Comparison of ENCODE assay signal across 12 mouse cellular contexts in the genomic region with DNA sequence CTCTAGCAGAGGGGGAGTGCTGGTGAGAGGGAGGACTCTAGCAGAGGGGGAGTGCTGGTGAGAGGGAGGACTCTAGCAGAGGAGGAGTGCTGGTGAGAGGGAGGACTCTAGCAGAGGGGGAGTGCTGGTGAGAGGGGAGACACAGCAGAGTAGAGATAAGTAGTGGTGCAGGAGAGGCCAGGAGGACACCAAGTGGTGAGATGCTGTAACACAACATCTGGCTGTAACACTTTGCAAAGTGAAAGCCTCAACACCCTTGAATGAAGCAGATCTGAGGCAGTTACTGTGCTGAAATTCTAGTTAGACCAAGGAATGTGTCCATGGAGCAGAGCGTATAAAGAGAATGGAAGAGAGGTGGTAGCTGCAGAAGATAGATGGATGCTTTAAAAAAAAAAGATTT. TPM values are rescaled to one million over a fixed set of nuclear protein-coding genes. Genes with fewer than 3 reads are reported as not detected.
DNase-seq lines count a peak whose midpoint lies in the region; ATAC-seq and TF ChIP-seq lines count a peak whose summit lies in the region.
"Not testable (repeated sequence)": the region's sequence is repeated elsewhere in the genome, so short reads cannot be mapped to it uniquely, and the experiment has no call there.
"Had no signal": no experiment of that assay in that cellular context is flagged by ENCODE, and none has a peak within 500 bp of the region (broad histone marks: within the 10 kb centered on the region; RNA-seq: fewer than 3 reads in every experiment).

No protein-coding gene starts in this region.

- H3K27me3 ChIP-seq in forebrain, postnatal 0 days (ENCODE audit: insufficient read depth, low read length); intestine, postnatal 0 days (replicated peaks; ENCODE audit: control insufficient read depth, insufficient read depth, low read length); liver, postnatal 0 days (ENCODE audit: insufficient read depth, low read length); megakaryocyte, embryonic 14.5 days (replicated peaks); stomach, postnatal 0 days (ENCODE audit: control insufficient read depth, insufficient read depth, low read length): not testable (repeated sequence)

- not testable (repeated sequence) for H3K4me3 ChIP-seq in forebrain, postnatal 0 days (ENCODE audit: low read depth, low read length); intestine, postnatal 0 days (ENCODE audit: low read depth, low read length); liver, postnatal 0 days (ENCODE audit: low read depth, low read length); stomach, postnatal 0 days (ENCODE audit: low read depth, low read length)
- H3K4me3 ChIP-seq in megakaryocyte, embryonic 14.5 days (replicated peaks) = peak overlapping the region; percentile 21

- not testable (repeated sequence) for H3K4me1 ChIP-seq in forebrain, postnatal 0 days (ENCODE audit: insufficient read depth); intestine, postnatal 0 days (replicated peaks; ENCODE audit: control insufficient read depth, insufficient read depth, low read length); liver, postnatal 0 days (ENCODE audit: insufficient read depth); stomach, postnatal 0 days (replicated peaks; ENCODE audit: control insufficient read depth, insufficient read depth)
- H3K4me1 ChIP-seq in megakaryocyte, embryonic 14.5 days = peaks cover 27% of the 10 kb centered on the region

- WGBS in forebrain, postnatal 0 days = 97% methylated on average over 1 of the region's 1 CpGs
- WGBS in intestine, postnatal 0 days = 92% methylated on average over 1 of the region's 1 CpGs
- 77% methylated on average over 1 of the region's 1 CpGs for WGBS in liver, postnatal 0 days (ENCODE audit: insufficient replicate concordance)
- WGBS in stomach, postnatal 0 days = 89% methylated on average over 1 of the region's 1 CpGs

- not testable (repeated sequence) for H3K27ac ChIP-seq in forebrain, postnatal 0 days (ENCODE audit: low read depth, low read length); intestine, postnatal 0 days (ENCODE audit: low read depth, low read length); liver, postnatal 0 days (ENCODE audit: low read depth); stomach, postnatal 0 days (replicated peaks)

- not testable (repeated sequence) for H3K9me3 ChIP-seq in forebrain, postnatal 0 days (ENCODE audit: low read length); intestine, postnatal 0 days (ENCODE audit: control insufficient read depth); liver, postnatal 0 days (ENCODE audit: low read length); megakaryocyte, embryonic 14.5 days; stomach, postnatal 0 days (ENCODE audit: control insufficient read depth, low read length)

- H3K4me2 ChIP-seq in forebrain, postnatal 0 days (ENCODE audit: low read depth); intestine, postnatal 0 days (replicated peaks; ENCODE audit: low read depth); liver, postnatal 0 days (ENCODE audit: low read depth, low read length); stomach, postnatal 0 days (replicated peaks; ENCODE audit: low read depth): not testable (repeated sequence)

- ATAC-seq in forebrain, postnatal 0 days; intestine, postnatal 0 days; liver, postnatal 0 days; stomach, postnatal 0 days (ENCODE audit: low FRiP score, low TSS enrichment): not testable (repeated sequence)

- peak; percentile 23 for TF ChIP-seq CTCF in forebrain, postnatal 0 days (IDR thresholded peaks at IDR 0.05; ENCODE audit: low read depth)
- TF ChIP-seq CTCF in intestine, postnatal 0 days (IDR thresholded peaks at IDR 0.05; ENCODE audit: low read depth) = peak; percentile 37
- TF ChIP-seq CTCF in liver, postnatal 0 days (IDR thresholded peaks at IDR 0.05; ENCODE audit: low read depth) = 0 out of 2 replicates have a peak, but pooled peaks have one; percentile 11
- TF ChIP-seq CTCF in stomach, postnatal 0 days (IDR thresholded peaks at IDR 0.05; ENCODE audit: low read depth) = peak; percentile 46

- TF ChIP-seq EP300 in liver, postnatal 0 days (IDR thresholded peaks at IDR 0.05; ENCODE audit: low read depth); stomach, postnatal 0 days (optimal IDR thresholded peaks at IDR 0.05): not testable (repeated sequence)

- not testable (repeated sequence) for H3K36me3 ChIP-seq in forebrain, postnatal 0 days (ENCODE audit: insufficient read depth); intestine, postnatal 0 days (ENCODE audit: control insufficient read depth, insufficient read depth); liver, postnatal 0 days (replicated peaks; ENCODE audit: insufficient read depth, low read length); megakaryocyte, embryonic 14.5 days (replicated peaks; ENCODE audit: low read length); stomach, postnatal 0 days (ENCODE audit: control insufficient read depth, insufficient read depth, low read length)

- H3K9ac ChIP-seq in forebrain, postnatal 0 days; intestine, postnatal 0 days (ENCODE audit: low read depth, low read length); liver, postnatal 0 days (replicated peaks); stomach, postnatal 0 days (ENCODE audit: low read length): not testable (repeated sequence)

- DNase-seq in A20 (ENCODE audit: low read depth, low spot score) = peak; percentile 21
- DNase-seq in forebrain, postnatal 0 days; liver, postnatal 0 days; stomach, postnatal 0 days (ENCODE audit: low spot score): not testable (repeated sequence)

RNA-seq across cellular contexts. Expression of a gene that starts 39.7 kb away (rescaled TPM):
- total RNA-seq in forebrain, postnatal 0 days (2014; rRNA removed) = 0.23 and 0.29 TPM in 2 replicates
- 0.11 and 0.18 TPM in 2 replicates for polyA plus RNA-seq in forebrain, postnatal 0 days (2015; fragmentation: Nextera tagmentation; extraction: Ambion mirVana)
- polyA plus RNA-seq in intestine, postnatal 0 days (2015; fragmentation: Nextera tagmentation; extraction: Ambion mirVana) = 0.17 and 0.18 TPM in 2 replicates
- 0.06 and 0.09 TPM in 2 replicates for polyA plus RNA-seq in liver, postnatal 0 days (2015; fragmentation: Nextera tagmentation; extraction: Ambion mirVana)
- not detected in 2 replicates for polyA plus RNA-seq in megakaryocyte, embryonic 14.5 days (2012; ENCODE audit: insufficient read depth, low replicate concordance)
- 0.45 and 0.53 TPM in 2 replicates for polyA plus RNA-seq in stomach, postnatal 0 days (2015; fragmentation: Nextera tagmentation; extraction: Ambion mirVana)
- total RNA-seq: gastrocnemius, adult 8-10 months; gastrocnemius, postnatal 25 days; heart, adult 18-20 months; heart, postnatal 14 days; heart, postnatal 4 days had no signal
- polyA plus RNA-seq: forebrain, embryonic 11.5 days had no signal

RNA-seq across cellular contexts. Expression of a gene that starts 51.4 kb away (rescaled TPM):
- total RNA-seq in forebrain, postnatal 0 days (2014; rRNA removed) = 1.5 and 2.3 TPM in 2 replicates
- polyA plus RNA-seq in forebrain, postnatal 0 days (2015; fragmentation: Nextera tagmentation; extraction: Ambion mirVana) = 0.54 and 0.59 TPM in 2 replicates
- 2.3 and 2.6 TPM in 2 replicates for polyA plus RNA-seq in intestine, postnatal 0 days (2015; fragmentation: Nextera tagmentation; extraction: Ambion mirVana)
- 0.32 and 0.49 TPM in 2 replicates for polyA plus RNA-seq in liver, postnatal 0 days (2015; fragmentation: Nextera tagmentation; extraction: Ambion mirVana)
- polyA plus RNA-seq in megakaryocyte, embryonic 14.5 days (2012; ENCODE audit: insufficient read depth, low replicate concordance) = 0.02 TPM in 1 of 2 replicates, not detected in the other
- 14.0 and 14.5 TPM in 2 replicates for polyA plus RNA-seq in stomach, postnatal 0 days (2015; fragmentation: Nextera tagmentation; extraction: Ambion mirVana)

RNA-seq across cellular contexts. Expression of a gene that starts 55.9 kb away (rescaled TPM):
- total RNA-seq in forebrain, postnatal 0 days (2014; rRNA removed) = 21.8 and 31.4 TPM in 2 replicates
- 3.1 and 5.2 TPM in 2 replicates for polyA plus RNA-seq in forebrain, postnatal 0 days (2015; fragmentation: Nextera tagmentation; extraction: Ambion mirVana)
- polyA plus RNA-seq in intestine, postnatal 0 days (2015; fragmentation: Nextera tagmentation; extraction: Ambion mirVana) = 3.2 and 3.6 TPM in 2 replicates
- polyA plus RNA-seq in liver, postnatal 0 days (2015; fragmentation: Nextera tagmentation; extraction: Ambion mirVana) = 1.6 and 1.9 TPM in 2 replicates
- polyA plus RNA-seq in megakaryocyte, embryonic 14.5 days (2012; ENCODE audit: insufficient read depth, low replicate concordance) = not detected in 2 replicates
- 7.3 and 7.7 TPM in 2 replicates for polyA plus RNA-seq in stomach, postnatal 0 days (2015; fragmentation: Nextera tagmentation; extraction: Ambion mirVana)
